Mouse (Mus musculus) limb, embryonic 14.5 days (tissue): ENCODE measurements at regions not wholly inside any gene's neighbourhood (a gene's known extent, or its start where the extent isn't known, plus 50 kb on each side); places are given as distances from the start of the nearest gene placed in this dataset.
A peak's percentile ranks its signal among the peaks of the same experiment; 100 is the strongest.

Source experiments
- ATAC-seq: fragments of 200-750 bp; cut with Nextera tagmentation; 2 replicates; pipeline ENCODE4 v1.8.0; 2017; ENCODE audit warnings: low read depth, moderate number of reproducible peaks, moderate TSS enrichment; ENCODE audit not compliant: low FRiP score
- DNase-seq: peaks from one replicate; pipeline ENCODE4 v3.0.0-alpha.2; 2015; ENCODE audit warnings: low spot score
- H3K27ac ChIP-seq: fragments of 300-500 bp; sonication (generic); replicated peaks from 2 replicates; pipeline ENCODE4 v1.5.1; 2014; ENCODE audit warnings: low read depth, mild to moderate bottlenecking, low read length, moderate library complexity, mixed read lengths
- H3K27me3 ChIP-seq: fragments of 300-500 bp; sonication (generic); 2 replicates; pipeline ENCODE4 v1.6.1; 2014; ENCODE audit warnings: low read length, mixed read lengths; ENCODE audit not compliant: control insufficient read depth, insufficient read depth
- H3K36me3 ChIP-seq: fragments of 300-500 bp; sonication (generic); 2 replicates; pipeline ENCODE4 v1.6.1; 2014; ENCODE audit warnings: mild to moderate bottlenecking, low read length, moderate library complexity, mixed read lengths; ENCODE audit not compliant: control insufficient read depth, insufficient read depth
- H3K4me1 ChIP-seq: fragments of 300-500 bp; sonication (generic); 2 replicates; pipeline ENCODE4 v1.6.1; 2014; ENCODE audit warnings: antibody characterized with exemption, low read length, mixed read lengths; ENCODE audit not compliant: control insufficient read depth, insufficient read depth
- H3K4me2 ChIP-seq: fragments of 300-500 bp; sonication (generic); replicated peaks from 2 replicates; pipeline ENCODE4 v1.6.1; 2014; ENCODE audit warnings: low read depth, mild to moderate bottlenecking, low read length, moderate library complexity; ENCODE audit not compliant: severe bottlenecking
- H3K4me3 ChIP-seq: fragments of 300-500 bp; sonication (generic); replicated peaks from 2 replicates; pipeline ENCODE4 v1.5.1; 2014; ENCODE audit warnings: low read length
- H3K9ac ChIP-seq: fragments of 300-500 bp; sonication (generic); 2 replicates; pipeline ENCODE4 v1.6.1; 2014; ENCODE audit warnings: mild to moderate bottlenecking, low read depth, low read length, moderate library complexity; ENCODE audit not compliant: severe bottlenecking
- H3K9me3 ChIP-seq: fragments of 300-500 bp; sonication (generic); 2 replicates; pipeline ENCODE4 v1.6.1; 2016; ENCODE audit warnings: low read length; ENCODE audit not compliant: control insufficient read depth
- POLR2A ChIP-seq: fragments of 200-500 bp; IDR thresholded peaks from 2 replicates; pipeline ENCODE4 v1.8.0; 2012; ENCODE audit warnings: inconsistent platforms, mild to moderate bottlenecking, moderate library complexity, borderline replicate concordance; ENCODE audit not compliant: insufficient read depth, insufficient read length; ENCODE audit errors: extremely low read depth
- WGBS: fragments of 180-500 bp; shearing (Covaris S2); extraction: QIAGEN DNeasy Blood & Tissue Kit; methylation state at CpG from one replicate; pipeline ENCODE4 v1.1.7; 2014; 5-methylcytosine and 5-hydroxymethylcytosine counted together

DNA sequence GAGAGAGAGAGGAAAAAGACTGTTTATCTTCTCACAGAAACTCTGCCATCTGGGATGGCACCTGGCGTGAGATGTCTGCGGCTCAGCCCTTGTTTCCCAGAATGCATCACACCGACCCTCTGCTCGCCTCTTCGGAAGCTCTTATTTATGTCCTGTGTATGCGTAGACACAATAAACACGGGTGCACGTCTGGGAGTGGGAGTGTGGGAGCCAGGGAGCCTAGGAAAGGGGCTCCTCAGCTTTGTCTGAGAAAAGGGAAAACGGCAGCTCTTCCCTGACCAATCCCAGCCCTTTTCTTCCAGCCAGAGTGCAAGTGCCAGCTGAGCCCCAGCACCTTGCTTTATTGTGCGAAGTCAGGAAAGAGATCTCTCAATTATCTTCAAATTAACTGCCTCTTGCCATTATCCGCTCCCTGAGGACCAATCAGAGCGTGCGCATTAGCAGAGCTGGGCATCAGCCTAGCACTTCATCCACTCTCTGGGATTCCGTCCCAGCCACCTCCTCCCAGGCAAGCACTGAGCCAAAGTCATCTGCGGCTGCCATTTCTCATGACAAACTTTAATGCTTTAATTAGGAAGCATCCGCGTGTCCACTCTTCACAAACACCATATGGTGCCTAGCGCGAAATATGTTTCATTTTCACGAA lies 63.8 kb upstream of the Gm10260 start:
- Histone ChIP-seq H3K27me3 (no peaks in the 10 kb centered on the region), H3K36me3 (no peaks in the 10 kb centered on the region), H3K9me3 (no peaks in the 10 kb centered on the region), H3K4me3 (no peak overlapping the region), H3K9ac (no peak overlapping the region), H3K4me1 (peaks cover 20% of the 10 kb centered on the region), H3K27ac (no peak overlapping the region), H3K4me2 (peak overlapping the region; percentile 30)
- TF ChIP-seq POLR2A: no peak
- no peak for DNase-seq
- ATAC-seq: no peak
- 45% methylated on average over 20 of the region's 20 CpGs for WGBS

GRCm38 (mm10) chr13:97821630-97822029 lies 61.2 kb upstream of the Gm10260 start:
- Histone ChIP-seq H3K4me3 (no peak overlapping the region), H3K27me3 (no peaks in the 10 kb centered on the region), H3K4me1 (peaks cover 20% of the 10 kb centered on the region), H3K9me3 (no peaks in the 10 kb centered on the region), H3K36me3 (no peaks in the 10 kb centered on the region), H3K4me2 (no peak overlapping the region), H3K9ac (no peak overlapping the region), H3K27ac (no peak overlapping the region)
- no peak for ATAC-seq
- TF ChIP-seq POLR2A: no peak
- DNase-seq: peak; percentile 51
- WGBS: 28% methylated on average over 2 of the region's 2 CpGs

DNA sequence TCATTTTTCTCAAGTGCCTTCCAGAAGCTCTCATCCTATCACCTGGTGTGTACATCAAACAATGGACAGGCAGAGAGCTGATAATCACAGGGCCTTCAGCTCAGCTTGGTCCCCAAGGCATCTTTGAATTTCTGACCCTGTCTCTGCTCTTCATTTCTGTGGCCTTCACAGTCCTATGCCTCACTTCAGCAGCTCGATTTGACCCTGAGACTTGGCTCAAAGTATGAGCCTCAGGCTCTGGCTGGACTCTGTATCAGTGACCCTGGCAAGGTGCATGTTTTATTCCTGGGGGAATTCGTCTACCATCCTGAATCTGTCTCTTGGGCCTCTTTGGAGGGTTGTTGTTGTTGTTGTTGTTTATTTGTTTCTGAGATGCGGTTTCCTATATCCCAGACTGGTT lies 60.6 kb upstream of the Gm10260 start:
- no peak overlapping the region for H3K9ac ChIP-seq
- no peak overlapping the region for H3K4me2 ChIP-seq
- no peaks in the 10 kb centered on the region for H3K36me3 ChIP-seq
- peaks cover 15% of the 10 kb centered on the region for H3K4me1 ChIP-seq
- TF ChIP-seq POLR2A: no peak
- no peaks in the 10 kb centered on the region for H3K27me3 ChIP-seq
- DNase-seq (no peak), ATAC-seq (no peak)
- no peaks in the 10 kb centered on the region for H3K9me3 ChIP-seq
- H3K27ac ChIP-seq: no peak overlapping the region
- WGBS: 83% methylated on average over 3 of the region's 3 CpGs
- no peak overlapping the region for H3K4me3 ChIP-seq

DNA sequence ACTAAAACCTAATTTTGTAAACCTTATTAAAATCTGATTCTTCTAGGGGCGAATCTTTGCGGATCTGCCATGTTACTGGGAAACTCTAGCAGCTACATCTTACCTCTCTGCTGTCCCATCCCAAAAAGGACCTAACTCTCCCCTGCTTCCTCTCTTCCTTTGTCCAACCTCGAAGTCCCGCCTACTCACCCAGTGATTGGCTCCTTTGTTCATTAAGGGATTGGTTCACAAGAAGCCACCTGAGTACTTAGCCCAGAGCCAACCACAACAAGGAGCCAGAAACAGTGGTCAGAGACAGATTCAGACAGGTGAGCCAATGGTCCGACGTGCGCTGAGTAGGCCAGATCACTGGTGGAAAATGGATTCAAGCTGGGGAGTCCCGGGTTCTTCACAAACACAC lies 60.0 kb upstream of the Gm10260 start:
- Histone ChIP-seq H3K36me3 (no peaks in the 10 kb centered on the region), H3K27ac (no peak overlapping the region), H3K4me2 (no peak overlapping the region), H3K4me1 (peaks cover 8% of the 10 kb centered on the region), H3K9ac (no peak overlapping the region), H3K9me3 (no peaks in the 10 kb centered on the region), H3K4me3 (no peak overlapping the region), H3K27me3 (no peaks in the 10 kb centered on the region)
- ATAC-seq: no peak
- WGBS: 93% methylated on average over 8 of the region's 8 CpGs
- no peak for TF ChIP-seq POLR2A
- DNase-seq: no peak

DNA sequence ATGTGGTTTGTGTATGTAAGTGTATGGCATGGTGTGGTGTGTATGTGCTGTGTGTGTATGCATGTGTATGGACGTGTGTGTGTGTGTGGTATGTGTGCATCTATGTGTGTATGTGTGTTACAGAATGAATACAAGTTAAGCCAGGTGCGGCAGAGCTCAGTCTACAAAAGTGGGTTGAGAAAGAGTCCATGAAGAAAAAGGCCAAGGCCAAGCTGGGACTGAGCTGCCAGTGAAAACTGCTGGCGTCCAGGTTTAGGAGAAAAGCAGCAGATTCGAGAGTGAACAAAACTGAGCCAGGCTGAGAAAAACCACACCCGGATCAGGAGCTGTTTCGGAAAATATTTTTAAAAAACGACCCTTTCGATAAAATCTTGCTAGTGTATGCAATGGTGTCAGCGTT lies 58.6 kb upstream of the Gm10260 start:
- no peak for TF ChIP-seq POLR2A
- H3K9me3 ChIP-seq: no peaks in the 10 kb centered on the region
- H3K27me3 ChIP-seq: no peaks in the 10 kb centered on the region
- WGBS: 91% methylated on average over 9 of the region's 9 CpGs
- peaks cover 2% of the 10 kb centered on the region for H3K4me1 ChIP-seq
- ATAC-seq: no peak
- H3K36me3 ChIP-seq: no peaks in the 10 kb centered on the region
- H3K27ac ChIP-seq: no peak overlapping the region
- H3K9ac ChIP-seq: no peak overlapping the region
- H3K4me2 ChIP-seq: no peak overlapping the region
- DNase-seq: no peak
- H3K4me3 ChIP-seq: no peak overlapping the region

DNA sequence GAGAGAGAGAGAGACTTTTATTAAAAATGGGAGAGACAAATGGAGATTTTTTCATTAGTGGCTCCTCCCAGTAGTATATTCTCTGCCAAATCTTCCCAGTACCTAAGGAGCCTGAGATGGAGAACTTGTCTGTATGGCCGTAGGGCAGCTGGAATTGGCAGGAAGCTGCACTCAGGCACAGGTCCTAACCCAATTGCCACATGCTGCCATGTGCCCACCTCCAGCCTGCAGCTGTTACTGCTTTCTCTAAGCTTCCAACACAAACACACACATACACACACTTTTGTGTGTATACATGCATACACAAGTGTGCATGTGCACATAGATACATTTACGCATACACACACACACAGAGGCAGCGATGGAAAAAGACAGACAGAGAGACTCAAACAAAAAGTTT lies 56.5 kb upstream of the Gm10260 start:
- Histone ChIP-seq H3K4me2 (no peak overlapping the region), H3K27me3 (no peaks in the 10 kb centered on the region), H3K9me3 (no peaks in the 10 kb centered on the region), H3K4me1 (no peaks in the 10 kb centered on the region), H3K9ac (no peak overlapping the region), H3K27ac (no peak overlapping the region), H3K4me3 (no peak overlapping the region), H3K36me3 (no peaks in the 10 kb centered on the region)
- ATAC-seq (no peak), DNase-seq (no peak)
- no peak for TF ChIP-seq POLR2A
- WGBS: 82% methylated on average over 3 of the region's 3 CpGs
